Mouse (Mus musculus): ENCODE results near the gene Pou5f2.
A peak's percentile ranks its signal among the peaks of the same experiment; 100 is the strongest.

Gene Pou5f2

DNA sequence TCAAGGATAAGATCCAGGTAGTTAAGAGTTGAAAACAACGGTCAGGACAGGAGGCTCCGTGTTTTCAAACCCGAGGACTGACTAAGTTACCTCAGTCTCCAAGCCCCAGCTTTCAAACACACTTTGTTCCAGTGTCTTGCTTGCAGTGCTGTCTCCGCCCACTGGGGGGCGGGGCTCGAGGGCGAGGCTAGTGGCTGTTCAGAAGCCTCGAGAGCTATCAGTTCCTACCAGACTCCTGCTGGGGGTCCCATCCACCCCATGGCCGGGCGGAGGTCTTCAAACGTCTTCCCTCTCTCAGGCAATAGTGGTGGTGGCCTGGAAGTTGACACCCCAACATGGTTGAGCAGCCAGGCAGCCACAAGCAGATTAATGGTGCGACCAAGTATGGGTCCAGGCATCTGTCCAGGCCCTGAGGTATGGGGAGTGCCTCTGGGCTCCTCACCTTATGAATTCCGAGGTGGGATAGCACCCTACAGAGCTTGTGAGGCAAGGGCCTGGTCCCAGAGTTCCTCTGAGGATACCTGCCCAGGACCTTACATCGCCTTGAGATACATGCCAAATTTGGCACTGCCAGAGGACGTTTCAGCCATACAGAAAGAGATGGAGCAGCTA, at the start of gene Pou5f2:
Gene Pou5f2, plus strand, starts transcription at position 220 of the 612 bp plus-strand sequence.
- peak; percentile 34 for DNase-seq (ENCODE audit: low spot score)

- no peak for DNase-seq (ENCODE audit: low spot score)
Measured at GRCm38 (mm10) chr13:77976248-77976647, 48.5 kb upstream of the Pou5f2 start.

- peak; percentile 31 for DNase-seq (ENCODE audit: low spot score)
Measured at GRCm38 (mm10) chr13:77977121-77977520, 47.6 kb upstream of the Pou5f2 start.

- DNase-seq (ENCODE audit: low spot score), result peak; percentile 71
Measured at GRCm38 (mm10) chr13:77982105-77982851, 42.4 kb upstream of the Pou5f2 start.

- DNase-seq (ENCODE audit: low spot score), result no peak
Measured at GRCm38 (mm10) chr13:77982852-77983202, 41.9 kb upstream of the Pou5f2 start.

DNA sequence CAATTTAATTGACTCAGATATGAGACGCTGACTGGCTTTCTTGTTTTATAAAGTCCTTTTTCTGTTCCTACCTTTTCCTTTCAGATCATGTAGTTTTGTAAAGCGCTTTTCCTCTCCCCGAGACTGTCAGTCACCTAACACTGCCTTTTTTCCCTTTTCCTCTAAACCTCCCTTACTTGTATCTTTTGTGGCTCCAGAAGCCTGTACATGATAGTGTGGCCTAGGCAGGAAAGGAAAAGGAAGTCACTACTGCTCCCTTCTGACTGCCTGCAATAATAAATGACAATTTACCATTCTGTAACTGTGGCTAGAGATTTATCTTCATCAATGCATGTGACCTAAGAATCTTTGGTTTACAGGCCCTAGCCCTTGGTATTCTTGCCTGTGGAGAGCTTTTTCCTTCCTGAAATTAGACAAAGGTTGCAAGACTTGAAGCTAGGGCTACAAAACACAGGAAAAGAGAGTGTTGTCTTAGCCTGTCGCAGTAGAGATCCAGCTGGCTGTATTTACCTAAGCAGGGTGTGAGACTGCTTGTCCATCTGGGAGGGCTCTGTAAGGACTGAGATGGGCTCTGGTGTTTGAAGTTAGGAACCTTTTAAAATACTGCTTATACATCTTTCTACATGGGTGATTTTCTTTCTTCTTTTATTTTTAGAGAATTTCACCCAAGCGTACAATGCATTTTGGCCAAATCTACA, 33.4 kb upstream of the Pou5f2 start:
- DNase-seq (ENCODE audit: low spot score), result peak; percentile 37

GRCm38 (mm10) chr13:78004649-78005048, 20.1 kb upstream of the Pou5f2 start:
- DNase-seq (ENCODE audit: low spot score), result no peak

DNA sequence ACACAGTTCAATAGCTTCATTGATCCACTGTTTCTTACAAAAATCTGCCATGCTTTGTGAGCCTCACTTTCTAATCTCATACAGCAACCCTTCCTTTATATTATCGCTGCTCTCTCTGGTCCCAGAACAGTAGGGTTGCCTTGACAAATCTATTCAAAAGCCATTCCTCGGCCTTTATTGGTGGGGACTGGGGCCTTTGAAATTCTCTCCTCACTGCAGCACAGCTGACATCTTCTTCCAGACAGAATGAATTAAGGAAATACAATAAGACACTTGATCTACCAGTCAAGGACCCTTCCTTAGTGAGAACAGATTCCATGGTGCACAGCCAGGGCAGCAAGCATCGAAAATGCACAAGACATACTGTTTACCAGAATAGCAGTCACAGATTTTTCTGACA, 19.4 kb upstream of the Pou5f2 start:
- DNase-seq (ENCODE audit: low spot score), result peak; percentile 74

DNA sequence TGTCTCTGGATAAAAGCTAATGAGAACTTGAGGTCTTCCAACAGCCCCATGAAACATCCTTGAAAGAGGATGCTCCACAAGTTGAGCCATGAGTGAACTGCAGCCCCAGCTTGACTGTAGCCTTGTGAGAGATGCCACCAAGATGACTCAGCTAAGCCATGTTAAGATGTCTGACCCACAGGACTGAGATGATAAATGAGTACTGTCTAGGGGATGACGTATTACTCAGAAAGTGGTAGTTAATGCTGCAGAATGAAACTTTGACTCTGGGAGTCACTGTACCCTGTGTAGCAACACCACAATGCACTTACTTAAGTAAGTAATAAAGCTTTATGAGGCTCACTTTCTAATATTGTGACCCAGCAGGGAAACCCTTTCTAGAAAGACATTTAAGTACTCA, 14.5 kb upstream of the Pou5f2 start:
- DNase-seq (ENCODE audit: low spot score), result no peak

DNA sequence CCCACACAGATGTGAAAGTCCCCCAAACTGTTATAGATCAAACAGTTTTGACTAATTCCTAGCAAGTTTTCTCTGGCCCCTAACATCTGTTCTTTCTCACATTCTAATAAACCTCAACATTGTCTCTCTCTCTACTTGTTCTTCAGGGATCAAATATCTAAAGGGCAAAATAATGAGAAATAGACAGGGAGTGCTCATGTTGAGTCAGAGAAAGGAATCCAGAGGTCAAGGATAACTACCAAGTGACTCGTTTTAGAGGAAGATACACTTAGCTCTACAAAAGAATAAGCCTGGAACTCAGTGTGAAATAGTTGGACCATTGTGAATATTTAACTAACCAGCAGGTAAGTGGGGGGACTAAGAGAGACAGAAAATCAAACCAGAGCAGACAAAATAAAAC, 8.1 kb downstream of the Pou5f2 start:
- no peak for DNase-seq (ENCODE audit: low spot score)

GRCm38 (mm10) chr13:78037203-78037602, 12.5 kb downstream of the Pou5f2 start:
- no peak for DNase-seq (ENCODE audit: low spot score)

- no peak for DNase-seq (ENCODE audit: low spot score)
Measured at GRCm38 (mm10) chr13:78043203-78043602, 18.5 kb downstream of the Pou5f2 start.

GRCm38 (mm10) chr13:78045116-78045515, 20.4 kb downstream of the Pou5f2 start:
- peak; percentile 55 for DNase-seq (ENCODE audit: low spot score)

Measured in embryo, embryonic 10.5 days (tissue).